Mouse (Mus musculus) heart, embryonic 12.5 days (tissue): ENCODE measurements around the gene Map2k4. TPM values are rescaled to one million over a fixed set of nuclear protein-coding genes. Genes with fewer than 3 reads are reported as not detected.
A peak's percentile ranks its signal among the peaks of the same experiment; 100 is the strongest.

Experiments
- ATAC-seq: fragments of 200-750 bp; cut with Nextera tagmentation; 2 replicates; pipeline ENCODE4 v1.8.0; 2017; ENCODE audit warnings: moderate TSS enrichment, moderate library complexity; ENCODE audit not compliant: insufficient number of reproducible peaks, low FRiP score
- H3K27ac ChIP-seq: fragments of 300-500 bp; sonication (generic); 2 replicates; pipeline ENCODE4 v1.5.1; 2016; ENCODE audit warnings: mild to moderate bottlenecking, moderate library complexity; ENCODE audit not compliant: poor library complexity, severe bottlenecking
- H3K27me3 ChIP-seq: fragments of 300-500 bp; sonication (generic); replicated peaks from 2 replicates; pipeline ENCODE4 v1.6.1; 2016; ENCODE audit warnings: mild to moderate bottlenecking, moderate library complexity
- H3K36me3 ChIP-seq: fragments of 300-500 bp; sonication (generic); 2 replicates; pipeline ENCODE4 v1.6.1; 2016; ENCODE audit warnings: mild to moderate bottlenecking, moderate library complexity
- H3K4me1 ChIP-seq: fragments of 300-500 bp; sonication (generic); replicated peaks from 2 replicates; pipeline ENCODE4 v1.6.1; 2016; ENCODE audit warnings: mild to moderate bottlenecking
- H3K4me2 ChIP-seq: fragments of 300-500 bp; sonication (generic); 2 replicates; pipeline ENCODE4 v1.6.1; 2016; ENCODE audit warnings: mild to moderate bottlenecking, moderate library complexity
- H3K4me3 ChIP-seq: fragments of 300-500 bp; sonication (generic); 2 replicates; pipeline ENCODE4 v1.5.1; 2016; ENCODE audit warnings: mild to moderate bottlenecking
- H3K9ac ChIP-seq: fragments of 300-500 bp; sonication (generic); 2 replicates; pipeline ENCODE4 v1.6.1; 2016; ENCODE audit warnings: mild to moderate bottlenecking, moderate library complexity
- H3K9me3 ChIP-seq: fragments of 300-500 bp; sonication (generic); replicated peaks from 2 replicates; pipeline ENCODE4 v1.6.1; 2016; ENCODE audit warnings: mild to moderate bottlenecking, moderate library complexity
- WGBS: fragments of 180-500 bp; shearing (Covaris S2); methylation state at CpG from one replicate; pipeline ENCODE4 v1.1.7; 2016; 5-methylcytosine and 5-hydroxymethylcytosine counted together
- polyA plus RNA-seq: library from polyadenylated mRNA; unstranded; fragments of >200 nt; fragmentation: Nextera tagmentation; extraction: Ambion mirVana; gene quantifications from 2 replicates; pipeline ENCODE4 v1.2.1, GENCODE M21; 2016

Gene Map2k4
- polyA plus RNA-seq, 1 experiment from 2014 or later, result 73.4 TPM

DNA sequence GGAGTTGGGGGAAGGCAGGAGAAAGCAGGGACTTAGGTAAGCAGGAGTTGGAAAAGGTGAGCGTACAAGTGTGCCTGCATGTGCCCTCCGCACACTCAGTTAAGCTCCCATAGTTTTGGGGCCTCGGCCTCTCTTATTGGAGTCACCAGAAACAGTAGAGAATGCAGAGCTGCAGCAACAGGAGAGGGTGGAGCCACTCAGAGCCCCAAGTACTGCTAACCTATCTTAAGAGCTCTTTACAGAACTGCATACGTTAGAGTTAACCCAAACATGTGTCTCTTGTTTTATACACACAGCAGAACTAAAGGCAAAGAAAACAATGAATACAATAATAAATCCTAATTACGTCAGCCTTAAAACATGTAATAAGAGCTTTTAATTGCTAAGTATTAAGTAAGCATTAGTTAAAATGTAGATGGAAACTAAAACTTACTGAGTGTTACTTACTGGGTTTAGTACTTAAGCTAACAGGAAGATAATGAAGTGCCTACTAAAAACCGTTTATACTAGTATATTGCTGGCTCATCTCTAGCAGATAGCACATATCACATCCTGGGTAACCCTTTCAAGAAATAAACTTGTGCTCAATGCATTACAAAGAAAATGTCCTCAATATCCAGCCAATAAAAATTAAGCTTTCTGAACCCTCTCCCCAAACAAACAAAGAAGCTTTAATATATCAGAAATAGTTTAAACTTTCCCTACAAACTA lies 14.0 kb downstream of the Map2k4 start:
- ATAC-seq, result no peak
- Histone ChIP-seq H3K27me3 (no peaks in the 10 kb centered on the region), H3K9me3 (no peaks in the 10 kb centered on the region), H3K4me2 (no peak overlapping the region), H3K36me3 (no peaks in the 10 kb centered on the region), H3K9ac (no peak overlapping the region), H3K4me1 (peaks cover 42% of the 10 kb centered on the region), H3K4me3 (no peak overlapping the region), H3K27ac (no peak overlapping the region)
- WGBS, result 50% methylated on average over 6 of the region's 6 CpGs

DNA sequence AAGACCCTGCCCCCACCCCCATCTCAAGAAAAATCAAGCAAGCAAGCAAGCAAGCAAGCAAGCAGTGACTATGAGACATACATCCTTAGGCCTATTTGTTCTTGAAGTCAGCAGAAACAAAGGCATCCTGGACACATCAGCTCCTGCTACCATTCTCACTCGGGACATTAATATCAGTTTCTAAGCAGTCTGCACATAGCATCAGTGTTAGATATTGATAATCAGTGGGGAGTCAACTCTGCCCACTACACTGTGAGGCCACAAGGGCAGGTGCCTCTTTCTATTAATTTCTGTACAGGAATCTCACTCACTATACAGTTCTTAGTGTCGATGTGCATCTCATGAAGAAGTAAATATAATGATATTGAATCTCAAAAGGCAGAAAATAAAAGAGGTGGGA lies 14.6 kb downstream of the Map2k4 start:
- Histone ChIP-seq H3K27ac (no peak overlapping the region), H3K27me3 (no peaks in the 10 kb centered on the region), H3K4me2 (no peak overlapping the region), H3K9ac (no peak overlapping the region), H3K9me3 (no peaks in the 10 kb centered on the region), H3K4me1 (peaks cover 41% of the 10 kb centered on the region), H3K36me3 (no peaks in the 10 kb centered on the region), H3K4me3 (no peak overlapping the region)
- 67% methylated on average over 2 of the region's 2 CpGs for WGBS
- ATAC-seq, result no peak

DNA sequence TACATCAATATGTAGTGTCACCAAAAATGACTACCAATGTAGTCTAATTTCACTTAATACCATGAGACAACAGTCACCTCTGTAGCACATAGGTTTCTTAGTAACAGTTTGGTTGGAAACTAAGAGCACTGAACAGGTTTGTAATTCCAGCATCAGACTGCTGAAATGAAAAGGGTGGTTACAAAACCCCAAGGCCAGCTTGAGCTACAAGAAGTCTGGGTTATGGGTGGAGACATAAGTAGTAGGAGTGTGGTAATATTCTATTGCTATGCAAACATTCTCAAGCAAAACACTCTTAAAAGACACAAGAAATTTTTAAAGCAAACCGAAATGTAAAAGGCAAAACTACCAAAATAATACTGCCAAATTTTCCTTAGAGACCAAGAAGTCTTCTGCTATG lies 16.6 kb downstream of the Map2k4 start:
- no peak overlapping the region for H3K27ac ChIP-seq
- H3K9ac ChIP-seq, result no peak overlapping the region
- no peak overlapping the region for H3K4me2 ChIP-seq
- no peak for ATAC-seq
- H3K4me3 ChIP-seq, result no peak overlapping the region
- H3K9me3 ChIP-seq, result no peaks in the 10 kb centered on the region
- WGBS, result 93% methylated on average over 1 of the region's 1 CpGs
- peaks cover 32% of the 10 kb centered on the region for H3K4me1 ChIP-seq
- H3K27me3 ChIP-seq, result no peaks in the 10 kb centered on the region
- H3K36me3 ChIP-seq, result no peaks in the 10 kb centered on the region

DNA sequence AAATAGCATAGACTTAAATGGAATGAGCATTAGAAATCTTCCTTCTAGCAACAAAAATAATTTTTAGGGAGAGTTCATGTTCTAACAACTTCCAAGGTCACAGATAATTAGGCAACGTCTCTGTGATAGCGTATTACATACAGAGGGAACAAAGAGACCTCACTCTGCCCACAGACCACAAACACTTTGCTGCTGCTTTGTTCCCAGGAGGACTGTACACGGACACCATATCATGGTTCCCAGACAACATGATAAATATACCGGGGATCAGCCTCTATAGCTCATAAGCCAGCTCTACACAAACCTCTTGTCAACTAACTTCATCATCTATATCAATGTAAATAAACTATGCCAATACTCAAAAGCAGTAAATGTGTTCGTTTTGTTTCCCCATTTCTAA lies 18.1 kb downstream of the Map2k4 start:
- 42% methylated on average over 5 of the region's 5 CpGs for WGBS
- Histone ChIP-seq H3K27me3 (no peaks in the 10 kb centered on the region), H3K4me3 (no peak overlapping the region), H3K4me1 (peaks cover 27% of the 10 kb centered on the region), H3K9ac (no peak overlapping the region), H3K9me3 (no peaks in the 10 kb centered on the region), H3K27ac (no peak overlapping the region), H3K4me2 (no peak overlapping the region), H3K36me3 (no peaks in the 10 kb centered on the region)
- no peak for ATAC-seq

DNA sequence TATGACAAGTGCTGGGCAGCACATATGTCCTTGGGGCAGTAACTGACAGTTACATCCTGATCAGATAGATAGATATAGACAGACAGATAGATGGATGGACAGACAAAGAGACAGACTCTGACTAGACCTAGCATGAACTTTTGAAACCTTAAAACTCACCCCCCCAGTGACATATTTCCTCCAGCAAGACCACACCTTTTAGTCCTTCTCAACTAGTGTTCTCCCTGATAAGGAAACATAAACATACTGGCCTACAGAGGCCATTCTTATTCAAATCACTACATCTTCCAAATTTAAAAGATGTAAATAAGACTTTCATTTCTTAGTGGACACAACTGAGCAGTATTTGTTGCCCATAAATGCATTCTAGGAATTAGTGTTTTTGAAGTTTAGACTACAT lies 19.7 kb downstream of the Map2k4 start:
- Histone ChIP-seq H3K36me3 (no peaks in the 10 kb centered on the region), H3K27ac (0 out of 2 replicates have a peak overlapping the region, but pooled peaks have one; percentile 33), H3K4me2 (no peak overlapping the region), H3K9ac (no peak overlapping the region), H3K4me1 (peaks cover 24% of the 10 kb centered on the region), H3K9me3 (no peaks in the 10 kb centered on the region), H3K27me3 (no peaks in the 10 kb centered on the region), H3K4me3 (no peak overlapping the region)
- ATAC-seq, result no peak

DNA sequence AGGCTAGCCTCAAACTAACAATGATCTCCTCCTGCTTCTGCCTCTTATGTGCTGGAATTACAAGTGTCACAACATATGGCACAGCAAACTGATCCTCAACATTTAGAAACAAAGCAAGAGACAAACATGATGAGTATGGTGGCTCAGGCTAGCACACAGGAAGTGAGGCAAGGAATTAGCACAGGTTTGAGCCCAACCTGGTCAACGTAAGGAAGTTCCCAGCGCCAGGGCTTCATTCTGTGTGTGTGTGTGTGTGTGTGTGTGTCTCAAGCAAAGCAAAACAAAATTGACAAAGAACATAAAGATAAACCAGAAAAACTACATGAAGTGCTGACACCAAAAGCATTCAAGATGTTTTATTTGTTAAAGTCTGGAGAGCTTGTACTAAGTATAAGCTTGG lies 27.2 kb downstream of the Map2k4 start:
- no peak overlapping the region for H3K4me3 ChIP-seq
- no peak overlapping the region for H3K27ac ChIP-seq
- no peaks in the 10 kb centered on the region for H3K9me3 ChIP-seq
- H3K4me1 ChIP-seq, result peaks cover 6% of the 10 kb centered on the region; the same call in 1 of the 2 replicates
- no peaks in the 10 kb centered on the region for H3K27me3 ChIP-seq
- H3K9ac ChIP-seq, result no peak overlapping the region
- H3K36me3 ChIP-seq, result no peaks in the 10 kb centered on the region
- 87% methylated on average over 2 of the region's 2 CpGs for WGBS
- no peak for ATAC-seq
- H3K4me2 ChIP-seq, result no peak overlapping the region

DNA sequence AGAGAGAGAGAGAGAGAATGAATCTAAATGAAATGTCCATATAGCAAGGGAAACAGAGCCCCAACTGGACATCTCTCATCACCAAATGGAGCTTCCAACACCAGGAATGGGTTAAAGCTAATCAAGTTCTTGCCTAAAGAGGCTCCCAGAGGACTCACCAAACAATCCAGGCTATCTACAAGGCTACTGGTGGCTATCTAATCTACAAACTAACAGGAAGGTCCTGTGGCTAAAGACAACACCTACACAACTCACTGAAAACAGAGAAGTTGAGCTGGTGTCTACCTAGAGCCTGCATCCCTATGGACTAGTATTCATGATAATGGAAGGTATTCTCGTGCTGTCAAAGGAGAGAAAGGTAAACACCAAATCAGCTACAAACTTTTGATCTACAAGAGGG lies 28.7 kb downstream of the Map2k4 start:
- 47% methylated on average over 1 of the region's 1 CpGs for WGBS
- H3K36me3 ChIP-seq, result no peaks in the 10 kb centered on the region; the same call in 1 of the 2 replicates
- H3K4me1 ChIP-seq, result peaks cover 7% of the 10 kb centered on the region; the same call in 1 of the 2 replicates
- H3K9ac ChIP-seq, result no peak overlapping the region
- H3K4me3 ChIP-seq, result no peak overlapping the region
- ATAC-seq, result no peak
- no peaks in the 10 kb centered on the region for H3K9me3 ChIP-seq
- no peak overlapping the region for H3K27ac ChIP-seq
- no peak overlapping the region for H3K4me2 ChIP-seq
- no peaks in the 10 kb centered on the region for H3K27me3 ChIP-seq

DNA sequence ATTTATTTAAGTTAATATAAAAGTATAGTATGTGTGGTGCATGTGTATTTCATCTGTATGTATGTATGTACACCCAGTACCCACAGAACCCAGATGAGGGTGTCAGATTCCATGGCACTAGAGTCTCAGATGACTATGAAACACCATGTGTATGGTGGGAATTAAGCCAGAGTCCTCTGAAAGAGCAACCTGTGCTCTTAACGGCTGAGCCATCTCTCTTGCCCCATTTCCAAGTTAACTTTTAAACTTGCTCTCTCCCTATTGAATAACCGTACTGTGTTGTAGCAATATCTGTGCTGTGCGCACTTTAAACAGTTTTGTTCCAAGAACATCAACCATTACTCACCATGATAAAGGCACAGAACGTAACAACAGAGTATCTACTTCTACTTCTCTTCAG lies 33.9 kb downstream of the Map2k4 start:
- Histone ChIP-seq H3K36me3 (no peaks in the 10 kb centered on the region; the same call in 1 of the 2 replicates), H3K4me1 (peaks cover 14% of the 10 kb centered on the region), H3K4me3 (no peak overlapping the region), H3K9ac (no peak overlapping the region), H3K27me3 (no peaks in the 10 kb centered on the region), H3K9me3 (no peaks in the 10 kb centered on the region), H3K27ac (peak overlapping the region; percentile 29; the same call in 1 of the 2 replicates), H3K4me2 (no peak overlapping the region)
- 81% methylated on average over 4 of the region's 4 CpGs for WGBS
- no peak for ATAC-seq

DNA sequence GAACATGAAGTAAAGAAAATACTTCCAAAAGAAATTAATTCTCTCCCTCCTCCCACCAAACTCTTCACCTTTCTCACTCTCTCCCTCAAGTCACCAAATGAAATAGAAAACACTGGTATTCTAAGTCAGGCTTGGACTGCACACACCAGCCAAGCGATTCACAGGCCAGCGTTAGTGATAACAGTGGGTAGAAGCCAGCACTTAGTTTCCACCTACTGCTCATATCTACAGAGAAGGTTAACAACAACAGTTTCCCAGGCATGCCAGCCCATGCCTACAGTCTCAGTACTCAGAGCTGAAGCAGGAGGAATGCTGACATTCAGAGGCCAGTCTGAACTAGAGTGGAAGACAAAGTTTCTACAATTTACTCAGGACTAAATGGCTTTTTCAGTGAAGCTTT lies 34.5 kb downstream of the Map2k4 start:
- Histone ChIP-seq H3K9ac (no peak overlapping the region), H3K4me3 (no peak overlapping the region), H3K9me3 (no peaks in the 10 kb centered on the region), H3K36me3 (no peaks in the 10 kb centered on the region; the same call in 1 of the 2 replicates), H3K27ac (peak overlapping the region; percentile 71), H3K4me1 (peaks cover 14% of the 10 kb centered on the region), H3K27me3 (no peaks in the 10 kb centered on the region), H3K4me2 (no peak overlapping the region)
- ATAC-seq, result no peak
- WGBS, result 12% methylated on average over 2 of the region's 2 CpGs

DNA sequence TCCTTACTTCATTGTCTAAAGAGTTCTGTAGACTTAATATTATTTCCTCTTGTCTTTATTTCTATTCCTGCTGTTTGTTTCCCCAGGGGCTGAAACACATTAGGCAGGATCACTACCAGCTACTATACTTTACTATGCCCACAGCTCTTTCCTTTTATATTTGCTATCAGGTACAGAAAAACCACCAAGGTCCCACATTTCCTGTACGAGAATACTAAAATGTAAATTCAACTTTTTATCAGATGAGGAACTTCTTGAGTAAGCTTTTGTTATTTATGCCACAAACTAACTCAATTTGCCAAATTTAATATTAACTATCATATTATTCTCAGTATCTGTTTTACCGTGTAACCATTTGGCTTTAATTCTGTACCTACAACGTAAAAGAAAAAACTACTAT lies 37.6 kb downstream of the Map2k4 start:
- H3K4me3 ChIP-seq, result no peak overlapping the region
- H3K9ac ChIP-seq, result no peak overlapping the region
- no peaks in the 10 kb centered on the region for H3K9me3 ChIP-seq
- WGBS, result 92% methylated on average over 3 of the region's 3 CpGs
- H3K4me2 ChIP-seq, result no peak overlapping the region
- no peak for ATAC-seq
- no peaks in the 10 kb centered on the region for H3K27me3 ChIP-seq
- H3K36me3 ChIP-seq, result no peaks in the 10 kb centered on the region; the same call in 1 of the 2 replicates
- no peak overlapping the region for H3K27ac ChIP-seq
- peaks cover 26% of the 10 kb centered on the region for H3K4me1 ChIP-seq

DNA sequence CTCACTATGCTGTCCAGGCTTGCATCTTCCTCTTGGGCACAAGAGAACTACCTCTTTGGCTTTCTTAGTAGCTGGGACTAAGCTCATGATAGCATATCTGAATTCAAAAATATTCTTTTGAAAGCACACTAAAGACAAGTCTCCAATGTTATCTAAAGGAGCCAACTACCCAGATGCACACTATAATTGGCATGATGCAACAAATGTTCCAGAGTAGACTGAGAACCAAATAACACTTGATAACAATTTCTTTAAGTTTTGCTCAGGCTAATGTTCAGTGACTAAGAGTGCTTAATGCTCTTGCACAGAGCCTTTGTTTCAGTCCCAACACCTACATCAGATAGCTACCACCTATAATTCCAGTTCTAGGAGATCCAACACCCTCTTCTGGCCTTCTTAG lies 40.7 kb downstream of the Map2k4 start:
- Histone ChIP-seq H3K9me3 (no peaks in the 10 kb centered on the region), H3K27me3 (no peaks in the 10 kb centered on the region), H3K27ac (no peak overlapping the region), H3K4me3 (no peak overlapping the region), H3K9ac (no peak overlapping the region), H3K4me1 (peaks cover 12% of the 10 kb centered on the region), H3K36me3 (no peaks in the 10 kb centered on the region), H3K4me2 (no peak overlapping the region)
- ATAC-seq, result no peak

DNA sequence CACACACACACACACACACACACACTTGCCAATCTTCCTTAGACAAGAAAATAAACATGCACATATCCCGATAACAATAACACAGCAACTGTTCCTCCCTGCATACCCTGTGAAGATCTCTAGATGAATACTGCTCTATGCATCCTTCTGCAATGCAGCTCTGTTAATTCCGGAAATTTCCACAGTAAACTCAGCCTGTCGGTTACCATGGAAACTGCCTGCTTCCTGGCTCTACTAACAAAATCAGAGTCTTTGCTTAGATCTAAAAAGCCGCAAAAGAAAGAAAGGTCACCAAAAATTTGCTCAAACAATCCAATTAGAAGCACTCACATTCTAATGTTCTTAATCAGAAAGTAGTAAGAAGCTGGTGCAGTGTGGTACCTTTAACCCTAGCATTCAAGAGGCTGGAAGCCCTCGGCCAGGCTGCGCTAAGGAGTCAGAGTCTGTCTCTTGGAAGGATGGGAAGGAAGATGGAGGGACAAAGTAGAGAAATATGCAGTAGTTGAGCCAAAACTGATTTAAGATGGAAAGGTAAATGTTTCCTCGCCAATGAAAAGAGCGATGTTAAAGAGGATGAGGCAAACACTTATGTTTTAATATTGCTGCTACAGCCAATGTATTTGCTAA lies 42.3 kb downstream of the Map2k4 start:
- Histone ChIP-seq H3K36me3 (no peaks in the 10 kb centered on the region), H3K4me2 (no peak overlapping the region), H3K9ac (no peak overlapping the region), H3K4me3 (no peak overlapping the region), H3K27me3 (no peaks in the 10 kb centered on the region), H3K27ac (no peak overlapping the region), H3K9me3 (no peaks in the 10 kb centered on the region), H3K4me1 (peaks cover 12% of the 10 kb centered on the region)
- no peak for ATAC-seq
- WGBS, result 84% methylated on average over 8 of the region's 8 CpGs
